Mouse (Mus musculus) stomach, embryonic 14.5 days (tissue): ENCODE measurements around the gene Mapkapk2. TPM values are rescaled to one million over a fixed set of nuclear protein-coding genes. Genes with fewer than 3 reads are reported as not detected.

Source experiments
- ATAC-seq: fragments of 200-750 bp; cut with Nextera tagmentation; 2 replicates; pipeline ENCODE4 v1.8.0; 2017; ENCODE audit warnings: low read depth, moderate TSS enrichment; ENCODE audit not compliant: insufficient number of reproducible peaks, insufficient read depth, low FRiP score
- H3K27ac ChIP-seq: fragments of 300-500 bp; sonication (generic); 2 replicates; pipeline ENCODE4 v1.5.1; 2014; ENCODE audit warnings: mild to moderate bottlenecking, low read length, moderate library complexity, mixed read lengths
- H3K27me3 ChIP-seq: fragments of 300-500 bp; sonication (generic); 2 replicates; pipeline ENCODE4 v1.6.1; 2014; ENCODE audit warnings: low read length, control low read depth, mixed read lengths; ENCODE audit not compliant: control insufficient read depth, insufficient read depth
- H3K36me3 ChIP-seq: fragments of 300-500 bp; sonication (generic); 2 replicates; pipeline ENCODE4 v1.6.1; 2014; ENCODE audit warnings: mild to moderate bottlenecking, control low read depth, low read length, moderate library complexity, mixed read lengths; ENCODE audit not compliant: control insufficient read depth, insufficient read depth
- H3K4me1 ChIP-seq: fragments of 300-500 bp; sonication (generic); 2 replicates; pipeline ENCODE4 v1.6.1; 2014; ENCODE audit warnings: low read length, control low read depth, mixed read lengths; ENCODE audit not compliant: control insufficient read depth, insufficient read depth
- H3K4me2 ChIP-seq: fragments of 300-500 bp; sonication (generic); replicated peaks from 2 replicates; pipeline ENCODE4 v1.6.1; 2014; ENCODE audit warnings: low read depth, low read length, control low read depth
- H3K4me3 ChIP-seq: fragments of 300-500 bp; sonication (generic); 2 replicates; pipeline ENCODE4 v1.5.1; 2014; ENCODE audit warnings: low read depth, low read length, control low read depth
- H3K9ac ChIP-seq: fragments of 300-500 bp; sonication (generic); replicated peaks from 2 replicates; pipeline ENCODE4 v1.6.1; 2014; ENCODE audit warnings: low read depth, mild to moderate bottlenecking, control low read depth, low read length, moderate library complexity, mixed read lengths
- H3K9me3 ChIP-seq: fragments of 300-500 bp; sonication (generic); 2 replicates; pipeline ENCODE4 v1.6.1; 2016; ENCODE audit warnings: low read depth, low read length, control low read depth; ENCODE audit not compliant: control insufficient read depth
- WGBS: fragments of 180-500 bp; shearing (Covaris S2); extraction: QIAGEN DNeasy Blood & Tissue Kit; methylation state at CpG from one replicate; pipeline ENCODE4 v1.1.7; 2014; 5-methylcytosine and 5-hydroxymethylcytosine counted together
- polyA plus RNA-seq: library from polyadenylated mRNA; unstranded; fragments of >200 nt; fragmentation: Nextera tagmentation; extraction: Ambion mirVana; gene quantifications from 2 replicates; pipeline ENCODE4 v1.2.1, GENCODE M21; 2014

The Mapkapk2 gene
- polyA plus RNA-seq, 1 experiment from 2014 or later = 56.5 TPM

DNA sequence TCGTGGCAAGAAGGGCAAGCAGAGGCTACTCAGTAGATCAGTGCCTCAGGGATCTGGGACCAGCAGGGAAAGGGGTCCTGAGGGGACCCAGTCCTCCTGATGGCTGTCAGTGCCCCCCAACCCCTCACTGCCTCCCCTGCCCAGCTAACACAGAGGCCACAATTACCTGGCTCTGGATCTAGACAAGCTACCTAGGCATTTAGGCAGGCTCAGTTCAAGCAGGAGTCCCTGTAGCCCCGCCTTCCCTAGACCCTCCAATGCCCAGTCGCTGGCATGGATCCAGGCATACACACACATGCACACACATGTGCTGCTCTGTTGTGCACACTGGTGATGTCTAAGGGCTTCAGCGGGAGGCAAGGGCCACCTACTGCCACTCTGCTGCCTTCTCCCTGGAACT is 43.4 kb downstream of the Mapkapk2 start:
- H3K4me3 ChIP-seq = no peak overlapping the region
- 87% methylated on average over 4 of the region's 4 CpGs for WGBS
- H3K27ac ChIP-seq = no peak overlapping the region
- no peaks in the 10 kb centered on the region for H3K27me3 ChIP-seq
- H3K36me3 ChIP-seq = peaks cover 46% of the 10 kb centered on the region
- no peaks in the 10 kb centered on the region for H3K9me3 ChIP-seq
- no peak for ATAC-seq
- H3K4me2 ChIP-seq = no peak overlapping the region
- no peak overlapping the region for H3K9ac ChIP-seq
- peaks cover 8% of the 10 kb centered on the region; the same call in 1 of the 2 replicates for H3K4me1 ChIP-seq

DNA sequence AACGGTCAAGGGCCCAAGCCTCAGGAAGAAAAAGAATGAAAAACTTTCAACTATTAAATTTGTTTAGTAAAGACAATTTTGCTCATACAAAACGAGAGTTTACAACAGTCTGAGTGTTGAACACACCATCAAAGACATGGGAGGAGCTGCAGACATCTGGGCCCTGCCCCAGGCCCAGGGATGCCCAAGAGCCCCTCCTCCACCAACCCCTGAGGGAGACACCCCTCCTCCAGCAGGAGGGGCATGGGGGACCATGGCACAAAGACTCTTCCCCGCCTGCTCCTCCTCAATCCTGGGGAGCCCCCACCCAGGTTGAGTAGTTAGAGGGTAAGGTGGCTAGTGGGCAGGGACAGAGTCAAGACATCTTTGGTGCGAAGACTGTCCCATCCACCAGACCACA is 44.0 kb downstream of the Mapkapk2 start:
- Histone ChIP-seq H3K27me3 (no peaks in the 10 kb centered on the region), H3K27ac (no peak overlapping the region), H3K9me3 (no peaks in the 10 kb centered on the region), H3K4me3 (no peak overlapping the region), H3K4me2 (no peak overlapping the region), H3K36me3 (peaks cover 46% of the 10 kb centered on the region), H3K9ac (no peak overlapping the region), H3K4me1 (peaks cover 7% of the 10 kb centered on the region; the same call in 1 of the 2 replicates)
- 64% methylated on average over 4 of the region's 4 CpGs for WGBS
- 0 out of 2 replicates have a peak, but pooled peaks have one; percentile 10 for ATAC-seq

DNA sequence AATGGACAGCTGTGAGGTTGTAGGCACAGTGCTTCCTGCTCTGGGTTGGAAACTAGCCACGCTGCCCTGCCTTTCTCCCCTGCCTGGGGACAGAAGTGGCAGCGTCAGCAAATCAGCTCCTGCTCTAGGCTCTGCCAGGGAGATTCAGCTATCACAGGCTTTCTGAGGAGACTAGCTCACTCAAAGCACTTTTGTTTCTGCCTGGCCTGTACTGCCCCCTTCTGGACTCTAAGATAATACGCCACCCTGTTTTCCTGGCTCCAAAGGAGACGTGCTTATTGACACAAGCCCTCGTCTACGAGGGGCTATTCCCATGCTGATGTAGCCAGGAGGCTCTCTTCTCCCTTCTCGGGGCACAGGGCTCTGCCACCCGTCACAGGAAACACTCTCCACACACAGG is 44.4 kb downstream of the Mapkapk2 start:
- Histone ChIP-seq H3K27me3 (no peaks in the 10 kb centered on the region), H3K9ac (no peak overlapping the region), H3K9me3 (no peaks in the 10 kb centered on the region), H3K4me2 (no peak overlapping the region), H3K27ac (no peak overlapping the region), H3K36me3 (peaks cover 46% of the 10 kb centered on the region), H3K4me3 (no peak overlapping the region), H3K4me1 (peaks cover 7% of the 10 kb centered on the region; the same call in 1 of the 2 replicates)
- WGBS = 6% methylated on average over 8 of the region's 8 CpGs
- 0 out of 2 replicates have a peak, but pooled peaks have one; percentile 42 for ATAC-seq

DNA sequence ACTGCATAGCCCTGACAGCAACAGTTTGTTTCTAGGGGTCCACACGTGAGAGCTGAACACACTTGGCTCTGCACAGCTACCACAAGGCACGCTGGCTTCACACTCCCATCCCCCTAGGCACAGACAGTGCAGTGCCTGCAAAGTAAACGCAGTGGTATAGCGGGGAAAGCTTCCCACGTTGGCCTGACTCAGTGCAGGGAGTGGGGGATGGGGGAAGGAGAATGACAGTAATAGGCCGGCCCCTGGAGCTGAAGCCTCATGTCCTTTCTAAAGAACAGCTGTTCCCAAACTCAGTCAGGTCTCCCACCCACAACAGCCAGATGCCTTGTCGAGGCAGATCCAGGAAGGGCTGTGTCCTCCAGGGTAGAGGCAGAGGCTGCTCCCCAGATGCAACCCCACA is 46.6 kb downstream of the Mapkapk2 start:
- Histone ChIP-seq H3K9me3 (no peaks in the 10 kb centered on the region), H3K27ac (no peak overlapping the region), H3K4me2 (no peak overlapping the region), H3K27me3 (no peaks in the 10 kb centered on the region), H3K4me3 (no peak overlapping the region), H3K36me3 (peaks cover 28% of the 10 kb centered on the region), H3K4me1 (peaks cover 7% of the 10 kb centered on the region; the same call in 1 of the 2 replicates), H3K9ac (no peak overlapping the region)
- WGBS = 29% methylated on average over 7 of the region's 7 CpGs
- ATAC-seq = no peak; the same call in 1 of the 2 replicates

DNA sequence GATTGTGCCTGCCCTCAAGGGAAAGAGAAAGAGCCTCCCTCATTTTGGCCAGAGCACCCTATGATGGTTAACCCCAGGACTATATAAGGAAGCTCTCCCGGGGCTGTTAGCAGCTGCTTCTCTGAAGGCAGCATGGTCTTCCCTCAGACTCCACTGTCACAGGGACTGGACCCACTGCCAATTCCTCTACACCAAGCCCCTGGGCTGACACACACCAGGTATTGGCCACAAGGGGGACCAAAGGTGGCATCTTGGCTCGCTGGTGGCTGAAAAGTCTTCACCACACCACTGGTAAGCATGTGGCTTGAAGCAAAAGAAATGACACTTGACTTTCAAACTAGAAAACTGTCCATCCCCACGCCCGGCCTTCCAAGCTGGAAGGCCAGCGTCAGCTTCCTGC is 47.0 kb downstream of the Mapkapk2 start:
- peaks cover 7% of the 10 kb centered on the region; the same call in 1 of the 2 replicates for H3K4me1 ChIP-seq
- H3K9me3 ChIP-seq = no peaks in the 10 kb centered on the region
- no peaks in the 10 kb centered on the region for H3K27me3 ChIP-seq
- no peak overlapping the region for H3K4me3 ChIP-seq
- H3K4me2 ChIP-seq = no peak overlapping the region
- 80% methylated on average over 5 of the region's 5 CpGs for WGBS
- no peak overlapping the region for H3K9ac ChIP-seq
- no peak for ATAC-seq
- H3K36me3 ChIP-seq = peaks cover 24% of the 10 kb centered on the region
- H3K27ac ChIP-seq = no peak overlapping the region

- H3K36me3 ChIP-seq = peaks cover 18% of the 10 kb centered on the region
- no peak for ATAC-seq
- H3K27ac ChIP-seq = no peak overlapping the region
- peaks cover 7% of the 10 kb centered on the region; the same call in 1 of the 2 replicates for H3K4me1 ChIP-seq
- no peaks in the 10 kb centered on the region for H3K9me3 ChIP-seq
- no peak overlapping the region for H3K4me2 ChIP-seq
- WGBS = 90% methylated on average over 5 of the region's 5 CpGs
- H3K9ac ChIP-seq = no peak overlapping the region
- H3K4me3 ChIP-seq = no peak overlapping the region
- no peaks in the 10 kb centered on the region for H3K27me3 ChIP-seq
Measured at GRCm38 (mm10) chr1:131050011-131050410, 47.6 kb downstream of the Mapkapk2 start.

- no peak for ATAC-seq
- peaks cover 7% of the 10 kb centered on the region; the same call in 1 of the 2 replicates for H3K4me1 ChIP-seq
- no peak overlapping the region for H3K4me2 ChIP-seq
- 73% methylated on average over 5 of the region's 5 CpGs for WGBS
- no peak overlapping the region for H3K27ac ChIP-seq
- H3K9ac ChIP-seq = no peak overlapping the region
- H3K36me3 ChIP-seq = peaks cover 13% of the 10 kb centered on the region
- no peak overlapping the region for H3K4me3 ChIP-seq
- H3K27me3 ChIP-seq = no peaks in the 10 kb centered on the region
- H3K9me3 ChIP-seq = no peaks in the 10 kb centered on the region
Measured at GRCm38 (mm10) chr1:131049361-131049806, 48.2 kb downstream of the Mapkapk2 start.

- Histone ChIP-seq H3K4me2 (no peak overlapping the region), H3K27me3 (no peaks in the 10 kb centered on the region), H3K36me3 (peaks cover 13% of the 10 kb centered on the region), H3K4me3 (no peak overlapping the region), H3K9me3 (no peaks in the 10 kb centered on the region), H3K4me1 (peaks cover 7% of the 10 kb centered on the region; the same call in 1 of the 2 replicates), H3K27ac (no peak overlapping the region), H3K9ac (no peak overlapping the region)
- WGBS = 84% methylated on average over 8 of the region's 8 CpGs
- no peak for ATAC-seq
Measured at GRCm38 (mm10) chr1:131048946-131049345, 48.7 kb downstream of the Mapkapk2 start.
